Mouse (Mus musculus): ENCODE results near the gene Sestd1. TPM values are rescaled to one million over a fixed set of nuclear protein-coding genes. Genes with fewer than 3 reads are reported as not detected.

Sestd1 gene
- polyA plus RNA-seq, 1 experiment, result 9.6 TPM

- Histone ChIP-seq H3K4me3 (ENCODE audit: control insufficient read depth, low read depth, low read length) (no peak overlapping the region), H3K36me3 (ENCODE audit: control insufficient read depth, insufficient read depth, low read length) (peaks cover 1% of the 10 kb centered on the region; the same call in 1 of the 2 replicates), H3K27me3 (ENCODE audit: control insufficient read depth, insufficient read depth, low read length) (no peaks in the 10 kb centered on the region), H3K27ac (ENCODE audit: control insufficient read depth, insufficient read depth, low read depth, low read length) (no peak overlapping the region), H3K4me1 (ENCODE audit: control insufficient read depth, insufficient read depth, low read length) (no peaks in the 10 kb centered on the region)
- TF ChIP-seq POLR2A (IDR thresholded peaks at IDR 0.05; ENCODE audit: control insufficient read depth, low read depth, low read length) (no peak), CTCF (IDR thresholded peaks at IDR 0.05; ENCODE audit: control insufficient read depth, insufficient read depth, insufficient replicate concordance, low read depth, low read length) (no peak)
Measured at GRCm38 (mm10) chr2:77187501-77187900, 92.9 kb downstream of the Sestd1 start.

DNA sequence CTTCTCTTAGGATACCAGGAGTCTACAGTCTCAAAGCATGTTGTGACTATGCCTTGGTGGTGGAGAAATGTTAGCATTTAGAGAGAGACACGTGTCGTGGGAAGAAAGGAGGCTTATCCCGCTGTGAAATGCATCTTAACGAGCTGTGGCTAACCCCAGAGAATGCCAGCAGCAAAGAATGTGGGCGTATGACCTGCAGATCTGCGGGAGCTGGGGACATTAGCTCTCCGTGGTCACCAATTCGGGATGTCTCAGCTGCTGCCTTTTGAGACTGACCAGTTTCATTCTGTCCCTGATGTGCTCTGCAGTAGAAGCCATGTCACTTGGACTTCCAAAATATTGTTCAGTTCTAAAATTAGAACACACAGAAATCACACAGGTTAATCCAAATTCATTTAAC, 93.5 kb downstream of the Sestd1 start:
- Histone ChIP-seq H3K4me1 (ENCODE audit: control insufficient read depth, insufficient read depth, low read length) (no peaks in the 10 kb centered on the region), H3K4me3 (ENCODE audit: control insufficient read depth, low read depth, low read length) (no peak overlapping the region), H3K27me3 (ENCODE audit: control insufficient read depth, insufficient read depth, low read length) (no peaks in the 10 kb centered on the region), H3K27ac (ENCODE audit: control insufficient read depth, insufficient read depth, low read depth, low read length) (no peak overlapping the region), H3K36me3 (ENCODE audit: control insufficient read depth, insufficient read depth, low read length) (peaks cover 1% of the 10 kb centered on the region; the same call in 1 of the 2 replicates)
- no peak for TF ChIP-seq POLR2A (IDR thresholded peaks at IDR 0.05; ENCODE audit: control insufficient read depth, low read depth, low read length)
- TF ChIP-seq CTCF (IDR thresholded peaks at IDR 0.05; ENCODE audit: control insufficient read depth, insufficient read depth, insufficient replicate concordance, low read depth, low read length), result no peak

DNA sequence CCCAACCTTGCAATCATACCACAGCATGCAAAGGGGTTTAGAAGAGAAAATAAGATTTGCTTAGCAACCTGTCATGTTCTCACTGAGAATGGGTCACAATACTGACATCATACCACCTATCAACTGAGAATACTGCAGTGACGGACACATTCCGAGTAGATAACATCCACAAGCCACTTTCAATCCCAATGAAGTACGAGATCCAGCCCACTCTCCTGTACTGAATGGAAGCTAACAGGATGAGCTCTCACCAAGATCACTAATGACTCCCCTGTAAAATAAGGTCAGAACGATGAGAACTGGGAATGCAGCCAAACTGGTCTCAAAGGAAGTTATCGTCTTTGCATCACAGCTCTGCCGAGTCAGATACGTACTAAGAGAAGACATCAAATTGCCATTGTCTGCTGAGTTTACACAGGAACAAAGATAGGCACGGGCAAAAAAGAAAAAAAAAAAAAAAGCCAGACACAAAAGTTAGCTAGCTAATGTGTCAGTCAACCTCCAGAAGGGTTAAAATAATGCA, 96.3 kb downstream of the Sestd1 start:
- H3K4me3 ChIP-seq (ENCODE audit: control insufficient read depth, low read depth, low read length), result no peak overlapping the region

DNA sequence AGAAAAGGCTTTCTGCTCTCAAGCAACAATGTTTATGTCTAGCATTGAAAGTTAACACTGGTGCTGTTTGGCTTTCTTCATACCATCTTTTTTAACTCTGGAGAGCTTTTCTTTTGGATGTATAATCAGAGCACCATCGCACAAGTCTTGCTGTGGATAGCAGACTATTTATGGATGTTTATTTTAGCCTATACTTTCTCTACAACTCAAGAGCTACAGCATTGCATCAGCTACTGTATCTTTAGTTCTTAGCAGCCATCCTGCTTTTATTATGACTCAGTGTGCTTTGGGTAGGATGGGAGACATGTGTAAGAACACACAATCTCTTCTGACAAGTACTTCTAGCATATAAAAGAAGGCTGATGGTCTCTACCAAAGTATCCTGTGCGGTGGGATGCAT, 96.7 kb downstream of the Sestd1 start:
- no peaks in the 10 kb centered on the region for H3K27me3 ChIP-seq (ENCODE audit: control insufficient read depth, insufficient read depth, low read length)
- no peak overlapping the region for H3K27ac ChIP-seq (ENCODE audit: control insufficient read depth, insufficient read depth, low read depth, low read length)
- TF ChIP-seq POLR2A (IDR thresholded peaks at IDR 0.05; ENCODE audit: control insufficient read depth, low read depth, low read length) (no peak), CTCF (IDR thresholded peaks at IDR 0.05; ENCODE audit: control insufficient read depth, insufficient read depth, insufficient replicate concordance, low read depth, low read length) (no peak)
- H3K4me1 ChIP-seq (ENCODE audit: control insufficient read depth, insufficient read depth, low read length), result no peaks in the 10 kb centered on the region
- H3K36me3 ChIP-seq (ENCODE audit: control insufficient read depth, insufficient read depth, low read length), result no peaks in the 10 kb centered on the region; the same call in 1 of the 2 replicates
- H3K4me3 ChIP-seq (ENCODE audit: control insufficient read depth, low read depth, low read length), result no peak overlapping the region

More for the DNA sequence above, 96.3 kb downstream of the Sestd1 start:
- no peaks in the 10 kb centered on the region; the same call in 1 of the 2 replicates for H3K36me3 ChIP-seq (ENCODE audit: control insufficient read depth, insufficient read depth, low read length)
- H3K4me1 ChIP-seq (ENCODE audit: control insufficient read depth, insufficient read depth, low read length), result no peaks in the 10 kb centered on the region
- no peaks in the 10 kb centered on the region for H3K27me3 ChIP-seq (ENCODE audit: control insufficient read depth, insufficient read depth, low read length)
- no peak overlapping the region for H3K27ac ChIP-seq (ENCODE audit: control insufficient read depth, insufficient read depth, low read depth, low read length)
- TF ChIP-seq POLR2A (IDR thresholded peaks at IDR 0.05; ENCODE audit: control insufficient read depth, low read depth, low read length), result no peak
- no peak for TF ChIP-seq CTCF (IDR thresholded peaks at IDR 0.05; ENCODE audit: control insufficient read depth, insufficient read depth, insufficient replicate concordance, low read depth, low read length)

- no peak overlapping the region for H3K4me3 ChIP-seq (ENCODE audit: control insufficient read depth, low read depth, low read length)
- H3K27me3 ChIP-seq (ENCODE audit: control insufficient read depth, insufficient read depth, low read length), result no peaks in the 10 kb centered on the region
- H3K4me1 ChIP-seq (ENCODE audit: control insufficient read depth, insufficient read depth, low read length), result no peaks in the 10 kb centered on the region
- peak overlapping the region; percentile 61 for H3K27ac ChIP-seq (ENCODE audit: control insufficient read depth, insufficient read depth, low read depth, low read length)
- H3K36me3 ChIP-seq (ENCODE audit: control insufficient read depth, insufficient read depth, low read length), result no peaks in the 10 kb centered on the region; the same call in 1 of the 2 replicates
- TF ChIP-seq POLR2A (IDR thresholded peaks at IDR 0.05; ENCODE audit: control insufficient read depth, low read depth, low read length) (no peak), CTCF (IDR thresholded peaks at IDR 0.05; ENCODE audit: control insufficient read depth, insufficient read depth, insufficient replicate concordance, low read depth, low read length) (no peak)
Measured at GRCm38 (mm10) chr2:77182996-77183380, 97.4 kb downstream of the Sestd1 start.

- H3K4me1 ChIP-seq (ENCODE audit: control insufficient read depth, insufficient read depth, low read length), result no peaks in the 10 kb centered on the region
- no peaks in the 10 kb centered on the region for H3K27me3 ChIP-seq (ENCODE audit: control insufficient read depth, insufficient read depth, low read length)
- no peaks in the 10 kb centered on the region for H3K36me3 ChIP-seq (ENCODE audit: control insufficient read depth, insufficient read depth, low read length)
- TF ChIP-seq POLR2A (IDR thresholded peaks at IDR 0.05; ENCODE audit: control insufficient read depth, low read depth, low read length) (no peak), CTCF (IDR thresholded peaks at IDR 0.05; ENCODE audit: control insufficient read depth, insufficient read depth, insufficient replicate concordance, low read depth, low read length) (no peak)
- peak overlapping the region; percentile 66 for H3K27ac ChIP-seq (ENCODE audit: control insufficient read depth, insufficient read depth, low read depth, low read length)
- no peak overlapping the region for H3K4me3 ChIP-seq (ENCODE audit: control insufficient read depth, low read depth, low read length)
Measured at GRCm38 (mm10) chr2:77182271-77182995, 98.0 kb downstream of the Sestd1 start.

DNA sequence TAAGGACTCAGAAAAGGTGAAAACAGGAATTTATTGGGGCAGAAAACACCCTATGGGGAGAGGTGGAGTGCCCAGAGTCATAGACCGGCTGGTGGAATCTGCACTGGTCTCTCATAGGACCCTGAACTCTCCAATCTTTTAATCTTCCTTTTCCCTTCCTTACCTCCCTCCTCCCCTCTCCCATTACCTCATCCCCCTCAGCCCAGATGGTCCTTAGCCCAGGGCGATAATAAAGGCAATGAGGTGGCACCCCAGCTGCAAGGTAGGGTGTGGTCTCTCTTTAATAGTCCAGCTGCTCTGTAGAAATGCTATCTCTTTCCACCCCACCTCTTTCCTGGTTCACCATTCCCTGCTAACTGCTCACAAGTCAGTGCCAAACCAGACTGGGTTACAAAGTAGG, 102.9 kb downstream of the Sestd1 start:
- TF ChIP-seq CTCF (IDR thresholded peaks at IDR 0.05; ENCODE audit: control insufficient read depth, insufficient read depth, insufficient replicate concordance, low read depth, low read length) (no peak), POLR2A (IDR thresholded peaks at IDR 0.05; ENCODE audit: control insufficient read depth, low read depth, low read length) (no peak)
- no peak overlapping the region for H3K4me3 ChIP-seq (ENCODE audit: control insufficient read depth, low read depth, low read length)
- H3K4me1 ChIP-seq (ENCODE audit: control insufficient read depth, insufficient read depth, low read length), result peaks cover 4% of the 10 kb centered on the region; the same call in 1 of the 2 replicates
- H3K36me3 ChIP-seq (ENCODE audit: control insufficient read depth, insufficient read depth, low read length), result no peaks in the 10 kb centered on the region
- no peaks in the 10 kb centered on the region for H3K27me3 ChIP-seq (ENCODE audit: control insufficient read depth, insufficient read depth, low read length)
- H3K27ac ChIP-seq (ENCODE audit: control insufficient read depth, insufficient read depth, low read depth, low read length), result no peak overlapping the region
